Mouse (Mus musculus): ENCODE measurements at regions not wholly inside any gene's neighbourhood (a gene's known extent, or its start where the extent isn't known, plus 50 kb on each side); places are given as distances from the start of the nearest gene placed in this dataset.

DNA sequence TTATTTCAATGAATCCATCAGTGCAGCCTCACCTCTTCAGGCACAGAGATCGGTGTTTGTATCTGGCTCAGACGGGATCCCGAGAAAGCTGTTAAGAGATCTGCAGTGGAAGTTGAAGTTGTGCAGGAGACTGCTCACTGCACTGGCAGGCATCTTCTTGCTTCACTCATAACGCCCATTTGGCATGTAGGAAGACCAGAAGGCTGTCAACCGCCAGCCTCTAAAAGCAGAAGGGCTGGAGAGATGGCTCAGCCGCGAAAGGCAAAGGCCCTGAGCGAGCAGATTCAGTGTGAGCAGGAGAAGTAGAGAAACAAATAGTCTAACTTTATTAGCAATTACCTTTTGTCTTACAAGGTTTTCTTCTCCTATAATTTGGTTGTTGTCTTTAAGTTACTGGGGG lies 114.3 kb upstream of the Ankrd55 start:
- TF ChIP-seq CTCF (IDR thresholded peaks at IDR 0.05; ENCODE audit: control insufficient read depth, insufficient read depth, insufficient replicate concordance, low read depth, low read length) (no peak), POLR2A (IDR thresholded peaks at IDR 0.05; ENCODE audit: control insufficient read depth, low read depth, low read length) (no peak)
